Mouse (Mus musculus) layer of hippocampus, adult 9-10 months (tissue): Measurements from ENCODE around the gene Ost4.
A peak's percentile ranks its signal among the peaks of the same experiment; 100 is the strongest.

Experiments
- DNase-seq: peaks from one replicate; pipeline ENCODE4 v3.0.0; 2022; ENCODE audit warnings: low spot score

Gene Ost4

GRCm38 (mm10) chr5:30907413-30908059 is at the start of gene Ost4:
Gene Ost4 (minus strand): TSS chr5:30907788.
- DNase-seq: peak; percentile 87

GRCm38 (mm10) chr5:30955751-30956150 is 48.2 kb upstream of the Ost4 start:
- DNase-seq: no peak

GRCm38 (mm10) chr5:30954556-30954955 is 47.0 kb upstream of the Ost4 start:
- DNase-seq: no peak

GRCm38 (mm10) chr5:30954065-30954464 is 46.5 kb upstream of the Ost4 start:
- no peak for DNase-seq

GRCm38 (mm10) chr5:30952551-30952950 is 45.0 kb upstream of the Ost4 start:
- DNase-seq: no peak

- no peak for DNase-seq
These were observed 44.1 kb upstream of the Ost4 start for GRCm38 (mm10) chr5:30951706-30952105.

GRCm38 (mm10) chr5:30950922-30951321 is 43.3 kb upstream of the Ost4 start:
- DNase-seq: no peak

GRCm38 (mm10) chr5:30950451-30950850 is 42.9 kb upstream of the Ost4 start:
- DNase-seq: no peak

GRCm38 (mm10) chr5:30949654-30950326 is 42.2 kb upstream of the Ost4 start:
- peak; percentile 69 for DNase-seq

GRCm38 (mm10) chr5:30948620-30949019 is 41.0 kb upstream of the Ost4 start:
- no peak for DNase-seq

GRCm38 (mm10) chr5:30944956-30945781 is 37.6 kb upstream of the Ost4 start, which contains the start of gene Cgref1:
Gene Cgref1 (minus strand): TSS chr5:30945591.
- DNase-seq: no peak

- no peak for DNase-seq
These were observed 36.8 kb upstream of the Ost4 start for GRCm38 (mm10) chr5:30944344-30944743.

- DNase-seq: no peak
These were observed 35.4 kb upstream of the Ost4 start for GRCm38 (mm10) chr5:30943004-30943403.

- DNase-seq: no peak
These were observed 27.3 kb upstream of the Ost4 start for GRCm38 (mm10) chr5:30934725-30935461.

GRCm38 (mm10) chr5:30933705-30934104 is 26.1 kb upstream of the Ost4 start:
- DNase-seq: no peak

- DNase-seq: no peak
These were observed 23.8 kb upstream of the Ost4 start for GRCm38 (mm10) chr5:30931378-30931777.

- no peak for DNase-seq
These were observed 23.3 kb upstream of the Ost4 start for GRCm38 (mm10) chr5:30930846-30931245.

- peak; percentile 79 for DNase-seq
These were observed 22.5 kb upstream of the Ost4 start for GRCm38 (mm10) chr5:30930121-30930520.

- no peak for DNase-seq
These were observed 20.4 kb upstream of the Ost4 start for GRCm38 (mm10) chr5:30927945-30928529.

GRCm38 (mm10) chr5:30926073-30926472 is 18.5 kb upstream of the Ost4 start:
- no peak for DNase-seq

- no peak for DNase-seq
These were observed 17.6 kb upstream of the Ost4 start for GRCm38 (mm10) chr5:30925217-30925616.

- no peak for DNase-seq
These were observed 17.0 kb upstream of the Ost4 start for GRCm38 (mm10) chr5:30924614-30925013.
